Mouse (Mus musculus): ENCODE data around the gene Lsm14a. TPM values are rescaled to one million over a fixed set of nuclear protein-coding genes. Genes with fewer than 3 reads are reported as not detected.

The Lsm14a gene
- polyA plus RNA-seq, 1 experiment from 2014 or later, result 47.9 TPM

DNA sequence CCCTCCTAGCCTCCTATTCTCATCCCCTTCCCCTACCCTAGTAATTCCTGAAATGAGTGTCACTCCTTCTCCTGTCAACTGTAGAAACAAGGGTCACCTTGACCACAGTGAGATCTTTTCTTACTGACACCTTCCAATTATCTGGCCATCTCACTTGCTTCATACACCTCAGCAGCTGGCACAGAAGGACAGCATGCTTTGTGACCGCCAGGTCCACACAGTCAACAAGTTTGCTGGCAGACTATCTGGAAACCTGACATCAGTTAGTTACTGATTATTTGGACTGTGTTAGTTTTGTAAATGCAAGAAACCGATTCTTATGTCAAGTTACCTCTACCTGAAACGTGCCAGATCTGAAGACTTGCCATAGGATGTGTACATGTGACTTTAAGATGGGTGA is 97.0 kb downstream of the Lsm14a start:
- no peak for DNase-seq (ENCODE audit: low spot score)

More for the DNA sequence above, 97.0 kb downstream of the Lsm14a start:
- no peak overlapping the region for H3K9ac ChIP-seq (ENCODE audit: low read length)
- no peak overlapping the region for H3K4me2 ChIP-seq (replicated peaks; ENCODE audit: low read depth)
- no peaks in the 10 kb centered on the region for H3K9me3 ChIP-seq (ENCODE audit: control insufficient read depth, low read length)
- no peaks in the 10 kb centered on the region for H3K36me3 ChIP-seq (ENCODE audit: control insufficient read depth, insufficient read depth, low read length)
- no peak overlapping the region for H3K27ac ChIP-seq (replicated peaks)
- no peaks in the 10 kb centered on the region for H3K4me1 ChIP-seq (replicated peaks; ENCODE audit: control insufficient read depth, insufficient read depth)
- no peaks in the 10 kb centered on the region for H3K27me3 ChIP-seq (ENCODE audit: control insufficient read depth, insufficient read depth, low read length)
- 71% methylated on average over 3 of the region's 3 CpGs for WGBS
- H3K4me3 ChIP-seq (ENCODE audit: low read depth, low read length), result no peak overlapping the region
- no peak for ATAC-seq (ENCODE audit: low FRiP score, low TSS enrichment)
- TF ChIP-seq CTCF (IDR thresholded peaks at IDR 0.05; ENCODE audit: low read depth), result no peak
- TF ChIP-seq EP300 (optimal IDR thresholded peaks at IDR 0.05), result no peak

Other genes with a start within 250 kb of the Lsm14a start
- 80.4 and 80.5 TPM in 2 replicates for gene Uba2, start 223.7 kb downstream of the Lsm14a start, polyA plus RNA-seq (2015; fragmentation: Nextera tagmentation; extraction: Ambion mirVana)
- gene Pdcd2l, start 196.7 kb downstream of the Lsm14a start, polyA plus RNA-seq (2015; fragmentation: Nextera tagmentation; extraction: Ambion mirVana), result 30.4 and 34.6 TPM in 2 replicates
- 235 and 244 TPM in 2 replicates for gene Gpi1, start 163.0 kb downstream of the Lsm14a start, polyA plus RNA-seq (2015; fragmentation: Nextera tagmentation; extraction: Ambion mirVana)
- gene Gm6096, start 142.3 kb downstream of the Lsm14a start, polyA plus RNA-seq (2015; fragmentation: Nextera tagmentation; extraction: Ambion mirVana), result not detected in 2 replicates
- gene 4931406P16Rik, start 79.8 kb downstream of the Lsm14a start, polyA plus RNA-seq (2015; fragmentation: Nextera tagmentation; extraction: Ambion mirVana), result 15.2 and 16.1 TPM in 2 replicates

All from stomach, postnatal 0 days (tissue).